Mouse (Mus musculus) right cerebral cortex, postnatal 4 days (tissue): ENCODE data around the gene Chrne.
A peak's percentile ranks its signal among the peaks of the same experiment; 100 is the strongest.

Experiments
- DNase-seq: peaks from one replicate; pipeline ENCODE4 v3.0.0-alpha.2; 2022

The Chrne gene

DNA sequence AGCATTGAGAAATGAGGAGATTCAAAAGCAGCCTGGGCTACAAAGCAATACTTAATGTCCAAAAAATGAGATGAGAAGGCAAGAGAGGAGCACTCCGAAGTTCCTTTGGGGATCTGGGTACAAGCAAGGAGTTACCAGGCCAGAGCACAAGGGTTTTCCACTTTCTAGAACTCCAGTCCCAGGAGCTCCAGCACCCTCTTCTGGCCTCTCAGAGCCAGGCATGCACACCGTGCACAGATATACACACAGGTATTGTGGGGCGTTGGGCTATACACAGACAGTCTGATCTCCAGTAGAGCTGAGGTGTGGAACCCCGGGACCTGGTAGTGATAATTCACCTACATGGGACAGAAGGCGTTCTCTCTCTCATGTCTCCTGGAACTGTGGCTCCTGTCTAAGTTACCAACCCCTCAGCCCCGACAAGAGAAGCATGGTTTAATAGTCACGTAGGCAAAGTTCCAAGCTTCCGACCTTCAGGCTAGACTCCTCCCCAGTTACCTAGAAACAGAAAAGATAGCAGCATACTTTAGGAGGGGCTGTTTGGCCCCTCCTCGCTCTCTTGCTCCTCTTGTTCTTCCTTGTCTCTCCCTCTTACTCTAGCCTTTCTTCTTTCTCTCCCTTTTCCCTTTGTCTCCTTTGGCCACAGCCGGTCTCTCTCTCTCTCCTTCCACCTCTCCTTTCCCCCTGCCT, 4.2 kb upstream of the Chrne start:
- DNase-seq, result no peak

DNA sequence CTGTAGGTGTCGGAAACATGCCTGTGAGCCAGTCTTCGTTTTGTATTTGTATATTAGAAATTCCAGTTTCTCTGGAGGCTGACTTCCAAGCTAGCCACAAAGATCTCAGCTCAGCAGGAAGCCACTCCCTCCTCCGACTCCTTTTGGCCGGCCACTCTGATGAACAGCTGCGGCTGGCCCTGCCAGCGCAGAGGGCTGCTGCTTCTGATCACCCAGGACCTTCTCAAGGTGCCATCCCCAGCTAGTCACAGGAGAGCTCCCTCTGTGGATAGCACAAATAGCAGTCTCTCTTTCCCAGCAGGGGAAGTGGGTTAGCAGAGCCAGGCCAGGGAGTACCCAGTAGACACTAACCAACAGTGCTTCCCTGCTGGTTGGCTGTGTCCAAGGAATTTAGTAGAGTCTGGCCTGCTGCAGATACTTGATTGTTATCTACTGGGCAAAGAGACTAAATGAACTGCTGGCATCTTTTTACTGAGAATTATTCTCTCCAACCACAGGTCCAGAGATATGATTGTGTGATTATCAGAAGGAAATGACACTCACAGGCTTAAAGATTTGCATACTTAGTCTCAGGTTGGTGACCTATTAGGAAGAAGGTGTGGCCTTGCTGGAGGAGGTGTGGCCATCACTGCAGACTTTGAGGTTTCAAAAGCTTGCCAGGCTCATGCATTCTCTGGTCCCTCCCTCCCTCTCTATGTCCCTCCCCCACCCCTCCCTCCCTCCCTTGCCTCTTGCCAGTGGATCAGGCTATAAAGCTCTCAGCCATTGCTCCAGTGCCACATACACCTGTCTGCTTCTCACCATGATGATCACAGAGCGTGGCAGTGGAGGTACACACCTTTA, 3.2 kb upstream of the Chrne start:
- no peak for DNase-seq

DNA sequence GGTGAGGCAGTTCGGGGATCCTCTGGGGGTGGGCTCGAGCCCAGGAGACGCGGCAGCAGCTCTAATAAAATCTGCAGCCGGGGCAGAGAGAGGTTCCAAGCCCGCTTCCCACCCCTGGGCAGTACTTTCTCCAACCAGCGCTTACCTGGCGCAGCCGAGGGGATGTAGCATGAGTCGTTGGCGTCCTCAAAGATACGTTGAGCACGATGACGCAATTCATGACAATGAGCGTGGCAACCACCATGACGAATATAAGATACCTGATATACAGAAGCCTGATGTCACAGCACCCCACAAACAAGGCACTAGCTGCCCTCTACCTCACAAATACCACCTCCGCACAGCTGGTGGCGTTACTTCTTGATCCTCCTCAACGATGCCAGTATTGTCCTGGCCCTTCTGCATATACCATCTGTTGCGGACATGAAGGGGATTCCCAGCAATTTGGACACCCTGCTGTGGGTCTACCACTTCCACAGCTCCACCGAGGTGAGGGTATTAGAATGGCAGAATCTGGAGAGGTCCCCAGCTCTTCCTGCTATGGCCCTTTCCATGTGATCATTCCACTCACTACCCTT, 3.4 kb downstream of the Chrne start, which contains the start of gene 4930544D05Rik:
Gene 4930544D05Rik (plus strand): TSS at position 333 of the 578 bp plus-strand sequence.
- no peak for DNase-seq

DNA sequence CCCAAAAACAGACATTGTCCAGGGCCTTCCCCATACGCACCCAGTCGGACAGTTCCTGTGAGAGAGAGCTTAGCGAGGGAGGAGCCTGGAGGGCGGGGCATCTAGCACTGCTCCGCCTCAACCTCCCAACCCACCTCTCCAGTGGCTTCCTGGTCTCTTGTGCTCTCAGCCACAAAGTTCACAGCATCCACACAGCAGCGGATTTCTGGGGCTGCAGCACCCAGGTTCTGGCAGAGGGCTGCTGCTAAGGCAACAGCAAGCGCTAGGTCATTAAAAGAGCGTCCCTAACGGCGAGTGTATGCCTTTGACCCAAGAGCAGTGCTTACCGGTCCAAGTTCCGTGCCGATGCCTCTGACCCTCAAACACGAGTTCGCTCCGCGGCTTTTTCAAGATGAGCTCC, 3.9 kb downstream of the Chrne start:
- no peak for DNase-seq

DNA sequence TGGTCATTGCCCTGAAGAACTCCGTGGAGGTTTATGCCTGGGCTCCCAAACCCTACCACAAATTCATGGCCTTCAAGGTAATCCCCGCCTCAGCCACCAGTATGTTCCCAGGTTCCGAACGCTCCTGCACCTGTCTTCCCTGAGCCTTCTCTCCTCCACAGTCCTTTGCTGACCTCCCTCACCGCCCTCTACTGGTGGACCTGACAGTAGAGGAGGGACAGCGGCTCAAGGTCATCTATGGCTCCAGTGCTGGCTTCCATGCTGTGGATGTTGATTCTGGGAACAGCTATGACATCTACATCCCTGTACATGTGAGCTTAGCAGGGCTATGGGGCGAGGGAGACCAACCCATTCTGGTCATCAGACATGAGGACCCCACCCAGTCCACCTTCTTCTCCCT, 6.5 kb downstream of the Chrne start:
- DNase-seq, result no peak

DNA sequence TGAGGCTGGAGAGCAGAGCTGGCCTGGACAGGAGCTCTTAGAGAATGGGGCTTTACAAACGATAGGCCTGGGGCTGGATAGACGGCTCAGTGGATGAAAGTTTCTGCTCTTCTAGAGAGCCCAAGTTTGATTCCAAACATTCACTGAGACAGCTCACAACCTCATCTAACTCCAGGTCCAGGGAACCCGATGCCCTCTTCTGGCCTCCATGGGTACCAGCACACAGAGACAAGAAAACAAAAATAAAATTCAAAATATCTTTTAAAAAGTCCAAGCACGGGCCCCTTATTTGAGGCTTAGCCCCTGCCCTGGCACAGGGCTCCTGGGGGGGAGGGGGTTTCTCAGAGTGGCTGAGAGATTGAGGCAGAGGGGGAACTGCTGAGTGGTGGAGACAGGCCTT, 8.3 kb downstream of the Chrne start:
- DNase-seq, result no peak

DNA sequence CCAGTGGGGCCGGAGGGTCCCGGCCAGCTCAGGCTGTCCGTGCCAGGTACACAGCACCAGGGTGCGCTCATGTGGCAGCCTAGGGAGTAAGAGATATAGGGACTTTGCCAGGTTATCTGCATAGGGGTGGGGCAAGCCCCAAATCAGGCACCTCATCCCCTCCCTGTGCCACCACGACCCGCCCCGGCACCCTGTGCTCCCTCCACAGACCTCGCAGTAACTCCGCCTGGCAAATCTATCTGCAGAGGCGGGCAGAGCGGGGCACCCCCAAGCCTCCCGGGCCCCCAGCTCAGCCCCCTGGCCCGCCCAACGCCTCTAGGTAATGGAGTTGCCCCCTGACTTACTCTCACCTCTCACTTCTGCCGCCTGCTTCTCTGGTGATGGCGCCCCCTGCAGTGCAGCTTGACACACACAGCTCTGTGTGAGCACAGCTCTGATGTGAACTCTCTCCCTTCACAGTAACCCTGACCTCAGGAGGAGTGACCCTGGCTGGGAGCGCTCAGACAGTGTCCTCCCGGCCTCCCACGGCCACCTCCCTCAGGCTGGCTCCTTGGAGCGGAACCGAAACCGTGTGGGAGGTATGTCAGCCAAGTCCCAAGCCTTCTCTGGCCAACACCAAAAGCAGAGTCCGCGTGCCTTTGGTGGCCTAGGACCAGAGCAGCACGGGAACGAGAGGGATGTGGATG, 10.5 kb downstream of the Chrne start:
- peak; percentile 45 for DNase-seq

DNA sequence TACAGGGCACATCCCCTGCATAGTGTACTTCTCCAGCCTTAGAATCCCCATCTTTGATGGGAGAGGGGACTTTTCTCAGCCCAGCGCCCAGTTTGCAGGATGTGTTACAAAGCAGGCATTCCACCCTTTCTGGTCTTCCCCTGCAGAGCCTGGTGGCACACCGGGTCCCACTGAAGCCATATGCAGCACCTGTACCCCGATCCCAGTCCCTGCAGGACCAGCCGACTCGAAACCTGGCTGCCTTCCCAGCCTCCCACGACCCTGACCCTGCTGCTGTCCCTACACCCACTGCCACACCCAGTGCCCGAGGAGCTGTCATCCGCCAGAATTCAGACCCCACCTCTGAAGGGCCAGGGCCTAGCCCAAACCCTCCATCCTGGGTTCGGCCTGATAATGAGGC, 11.4 kb downstream of the Chrne start:
- no peak for DNase-seq

DNA sequence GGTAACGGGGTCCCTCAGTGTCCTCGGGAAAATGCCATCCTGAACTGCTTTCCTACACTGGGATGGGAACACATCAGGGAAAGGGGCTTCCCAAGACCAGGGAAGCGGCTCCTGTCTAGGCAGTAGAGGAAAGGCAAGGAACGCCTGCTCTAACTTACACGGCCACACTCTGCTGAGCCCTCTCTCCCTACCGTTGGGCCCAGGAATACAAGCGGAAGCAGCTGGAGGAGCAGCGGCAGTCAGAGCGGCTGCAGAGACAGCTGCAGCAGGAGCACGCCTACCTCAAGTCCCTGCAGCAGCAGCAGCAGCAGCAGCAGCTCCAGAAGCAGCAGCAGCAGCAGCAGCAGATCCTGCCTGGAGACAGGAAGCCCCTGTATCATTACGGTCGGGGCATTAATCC, 12.3 kb downstream of the Chrne start:
- no peak for DNase-seq

DNA sequence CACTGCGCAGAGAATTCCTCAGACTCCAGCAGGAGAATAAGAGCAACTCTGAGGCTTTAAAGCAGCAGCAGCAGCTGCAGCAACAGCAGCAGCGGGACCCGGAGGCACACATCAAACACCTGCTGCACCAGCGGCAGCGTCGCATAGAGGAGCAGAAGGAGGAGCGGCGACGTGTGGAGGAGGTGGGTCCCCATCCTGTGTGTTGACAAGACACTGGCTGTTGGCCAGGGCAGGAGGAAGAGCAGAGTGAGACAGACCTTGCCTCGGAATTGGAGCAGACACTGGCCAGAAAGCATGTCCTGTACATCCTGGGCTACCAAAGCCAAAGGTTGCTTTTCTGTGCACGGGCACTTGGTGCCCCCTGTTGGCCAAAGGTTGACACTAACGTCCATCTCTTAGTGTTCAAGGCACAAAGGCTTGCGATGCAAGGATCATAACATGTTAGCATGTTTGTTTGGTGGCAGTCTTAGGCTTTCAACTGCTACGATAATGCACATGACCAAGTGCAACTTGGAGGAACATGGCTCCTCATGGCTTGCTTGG, 13.9 kb downstream of the Chrne start:
- peak; percentile 65 for DNase-seq

DNA sequence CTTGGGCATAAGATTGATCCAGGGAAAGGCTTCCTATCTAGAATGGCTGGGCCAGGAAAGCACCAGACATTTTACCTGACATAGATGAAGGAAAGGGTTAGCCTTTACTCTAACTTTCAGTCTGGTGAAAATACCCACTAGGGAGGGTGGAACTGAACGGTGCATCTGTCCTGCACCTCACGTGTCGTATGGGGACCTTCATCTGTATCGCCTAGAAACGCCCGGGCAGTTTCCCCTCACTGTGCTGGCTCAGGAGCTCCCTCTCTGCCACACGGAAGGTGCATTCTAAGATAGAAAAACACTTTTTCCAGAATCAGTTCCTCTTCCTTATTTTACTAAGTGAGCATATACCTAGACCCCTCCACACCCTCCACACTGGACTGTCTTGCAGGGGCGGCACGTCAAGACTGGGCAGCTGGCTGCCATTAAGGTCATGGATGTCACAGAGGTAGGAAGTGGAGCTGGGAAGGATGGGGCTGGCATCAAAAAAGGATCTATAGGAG, 20.5 kb downstream of the Chrne start:
- DNase-seq, result no peak

DNA sequence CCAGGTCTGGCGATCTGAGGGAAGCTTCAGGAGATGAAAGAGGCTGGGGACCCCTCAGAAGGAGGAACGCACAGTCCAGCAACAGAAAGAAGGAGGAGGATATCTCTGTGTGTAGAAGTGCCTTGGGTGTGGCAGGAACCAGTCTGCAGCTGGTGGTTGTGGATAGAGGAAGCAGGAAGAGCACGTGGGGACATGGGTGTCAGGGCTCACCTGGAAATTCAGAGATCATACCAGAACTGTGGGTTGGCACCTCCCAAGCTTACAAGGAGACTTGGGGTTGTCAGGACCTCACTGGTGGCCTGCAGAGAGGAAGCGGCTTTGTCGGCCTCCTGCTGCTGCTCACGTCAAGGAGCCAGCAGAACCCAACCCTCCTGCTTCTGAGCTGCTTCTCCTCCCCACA, 21.7 kb downstream of the Chrne start:
- no peak for DNase-seq

DNA sequence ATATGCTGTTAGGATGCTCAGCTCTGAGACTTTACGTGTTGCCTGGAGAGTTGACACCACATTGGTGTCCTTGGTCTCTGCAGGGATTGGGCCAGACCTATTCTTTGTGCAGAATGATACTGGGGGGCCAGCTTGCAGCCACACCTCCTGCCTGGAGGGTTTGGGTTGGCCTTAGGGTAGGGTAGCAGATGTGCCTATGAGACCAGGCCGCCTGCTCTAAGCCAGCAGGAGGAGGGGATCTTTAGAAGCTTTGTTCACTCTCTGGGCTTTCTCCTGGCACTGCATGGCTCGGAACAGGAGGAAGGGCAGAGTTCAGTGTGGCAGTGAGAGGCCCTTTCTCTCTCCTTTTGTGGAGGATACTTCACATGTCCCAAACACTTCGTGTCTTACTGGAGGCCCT, 22.9 kb downstream of the Chrne start:
- no peak for DNase-seq

DNA sequence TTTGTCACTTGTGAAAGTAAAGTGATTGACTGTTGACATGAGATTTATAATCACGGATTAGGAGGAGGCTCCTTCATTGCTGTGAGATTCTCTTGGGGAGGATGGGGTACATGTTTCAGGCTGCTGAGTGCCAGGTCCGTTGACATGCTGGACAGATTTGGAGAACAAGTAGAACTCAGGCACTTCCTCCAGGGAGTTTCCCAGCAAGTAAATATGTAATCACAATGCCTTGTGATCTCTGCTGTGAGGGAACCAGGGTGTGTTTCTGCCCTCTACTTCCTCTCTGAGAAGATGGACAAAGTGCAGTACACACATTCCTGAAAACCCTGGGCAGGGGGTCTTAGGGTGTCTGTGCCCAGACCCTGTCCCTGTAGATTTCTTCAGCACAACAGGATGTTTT, 23.4 kb downstream of the Chrne start:
- DNase-seq, result no peak

DNA sequence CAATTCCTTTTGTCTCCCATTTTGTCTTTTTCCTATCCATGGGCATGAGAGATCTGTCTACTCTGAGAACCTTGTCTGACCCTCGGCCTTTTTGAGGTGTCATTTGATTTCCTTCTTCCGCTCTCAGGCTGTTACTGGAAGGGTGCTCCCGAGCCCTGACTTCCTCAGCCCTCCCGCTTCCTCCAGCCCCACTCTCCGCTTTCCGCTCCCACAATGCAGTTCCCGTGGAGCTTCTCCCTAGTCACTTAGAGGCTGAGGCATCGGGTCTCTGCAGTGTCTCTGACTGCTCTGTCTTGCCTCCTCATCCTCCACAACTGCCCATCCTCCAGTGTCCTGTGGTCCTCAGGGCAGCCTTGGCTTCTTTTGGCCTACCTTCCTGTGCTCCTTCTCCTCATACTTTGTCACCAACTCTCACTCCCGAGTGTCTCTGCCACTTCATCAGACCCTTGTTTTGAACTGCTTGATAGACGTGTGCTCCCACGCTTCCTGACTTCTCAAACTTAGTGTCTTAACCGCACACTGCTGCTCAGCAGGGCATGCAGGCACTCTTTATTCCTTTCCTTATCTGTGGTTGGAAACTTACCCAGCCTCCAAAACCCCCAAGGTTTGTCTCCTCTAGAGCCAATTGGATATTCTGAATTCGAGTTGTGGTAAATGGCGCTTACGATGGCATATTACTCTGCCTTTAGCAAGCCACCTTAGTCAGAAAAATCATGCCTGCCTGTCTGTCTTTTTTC, 24.6 kb downstream of the Chrne start:
- no peak for DNase-seq

DNA sequence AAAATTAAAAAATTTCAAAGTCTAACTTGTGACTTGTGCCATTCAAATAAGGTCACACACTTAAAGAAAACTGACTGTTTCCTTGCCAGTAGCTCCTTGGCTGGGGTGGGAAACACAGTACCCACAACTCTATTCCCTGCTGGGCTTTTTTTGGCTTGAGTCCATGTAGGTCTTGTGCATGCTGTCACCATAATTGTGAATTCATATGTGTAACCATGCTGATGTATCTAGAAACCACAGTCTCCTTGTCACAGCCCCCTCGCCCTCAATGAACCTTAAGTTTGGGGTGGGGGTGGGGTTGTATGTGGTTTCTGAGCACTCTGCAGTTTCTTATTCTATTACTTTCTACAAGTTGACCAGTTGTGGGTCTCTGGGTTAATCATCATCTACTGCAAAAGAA, 27.3 kb downstream of the Chrne start:
- no peak for DNase-seq

DNA sequence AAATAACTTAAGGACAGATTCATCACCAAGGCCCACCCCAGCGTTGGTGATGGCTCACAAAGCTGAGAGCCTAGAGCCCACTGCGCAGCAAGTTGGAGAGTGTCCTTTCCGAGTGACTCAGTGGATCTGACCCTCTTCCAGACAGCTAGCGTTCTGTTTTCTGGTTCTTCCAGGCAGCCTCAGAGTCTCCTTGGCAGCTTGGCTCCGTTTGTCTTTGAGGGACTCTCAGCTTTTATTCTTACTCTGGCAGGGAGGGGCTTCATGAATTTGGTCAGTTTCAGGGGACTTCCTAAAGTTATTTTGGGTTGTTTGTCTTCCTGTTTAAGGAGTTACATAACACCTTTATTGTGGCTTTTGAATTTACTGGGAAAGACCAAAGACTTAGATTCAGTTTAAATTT, 32.1 kb downstream of the Chrne start:
- no peak for DNase-seq

DNA sequence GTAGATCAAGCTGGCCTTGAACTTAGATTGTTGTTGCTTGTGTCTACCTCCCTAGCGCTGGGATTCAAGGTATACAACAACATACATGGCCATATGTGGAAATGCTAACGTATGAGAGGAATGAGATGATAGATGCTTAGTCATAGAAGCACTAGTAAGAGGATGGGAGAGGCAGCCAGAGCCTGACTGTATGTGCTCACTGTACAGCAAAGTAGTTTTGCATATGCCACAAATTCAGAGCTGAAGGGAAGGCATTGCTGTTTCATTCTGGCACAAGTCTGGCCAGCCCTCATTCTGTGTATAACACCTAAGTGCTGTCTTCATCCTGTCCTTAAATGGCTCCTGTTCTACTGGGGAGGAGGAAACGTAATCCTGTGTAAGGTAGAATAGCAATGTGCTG, 32.8 kb downstream of the Chrne start:
- no peak for DNase-seq

DNA sequence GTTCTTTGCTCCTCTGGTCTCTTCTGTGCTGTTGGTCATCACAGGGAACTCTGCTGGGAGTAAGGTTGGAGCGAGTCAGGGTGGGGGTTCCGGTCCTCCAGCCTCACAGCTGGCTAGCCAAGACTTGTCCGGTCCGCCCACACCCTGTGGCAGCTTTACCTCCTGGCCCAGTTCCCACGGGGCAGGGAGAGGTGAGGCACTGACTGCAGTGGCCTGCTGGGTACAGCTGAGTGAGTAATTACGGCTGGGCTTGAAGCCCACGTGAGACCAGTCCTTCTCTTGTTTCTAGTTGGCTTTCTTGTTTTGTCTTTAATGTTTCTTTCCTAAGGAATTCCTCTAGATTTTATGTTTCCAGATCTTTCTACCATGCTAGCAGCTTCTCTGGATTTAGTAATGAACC, 33.6 kb downstream of the Chrne start:
- DNase-seq, result no peak

DNA sequence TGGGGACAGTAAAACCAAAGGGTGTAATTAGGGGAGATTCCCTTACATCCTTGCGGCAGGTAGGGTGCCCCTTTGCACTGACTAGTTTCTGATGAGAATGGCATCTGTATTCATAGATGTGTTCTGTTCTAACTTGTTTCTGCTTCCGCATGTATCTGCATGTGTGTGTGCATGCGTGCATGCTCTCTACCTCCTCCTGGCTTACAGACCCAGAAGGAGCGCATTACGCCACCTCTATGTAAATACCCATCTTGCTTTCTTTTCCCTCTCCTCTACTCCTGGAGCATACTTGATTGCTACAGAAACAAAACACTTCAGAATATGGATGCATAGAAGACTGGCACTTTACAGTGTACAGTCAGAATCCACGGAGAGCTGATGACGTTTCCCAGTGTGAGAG, 35.2 kb downstream of the Chrne start:
- no peak for DNase-seq

DNA sequence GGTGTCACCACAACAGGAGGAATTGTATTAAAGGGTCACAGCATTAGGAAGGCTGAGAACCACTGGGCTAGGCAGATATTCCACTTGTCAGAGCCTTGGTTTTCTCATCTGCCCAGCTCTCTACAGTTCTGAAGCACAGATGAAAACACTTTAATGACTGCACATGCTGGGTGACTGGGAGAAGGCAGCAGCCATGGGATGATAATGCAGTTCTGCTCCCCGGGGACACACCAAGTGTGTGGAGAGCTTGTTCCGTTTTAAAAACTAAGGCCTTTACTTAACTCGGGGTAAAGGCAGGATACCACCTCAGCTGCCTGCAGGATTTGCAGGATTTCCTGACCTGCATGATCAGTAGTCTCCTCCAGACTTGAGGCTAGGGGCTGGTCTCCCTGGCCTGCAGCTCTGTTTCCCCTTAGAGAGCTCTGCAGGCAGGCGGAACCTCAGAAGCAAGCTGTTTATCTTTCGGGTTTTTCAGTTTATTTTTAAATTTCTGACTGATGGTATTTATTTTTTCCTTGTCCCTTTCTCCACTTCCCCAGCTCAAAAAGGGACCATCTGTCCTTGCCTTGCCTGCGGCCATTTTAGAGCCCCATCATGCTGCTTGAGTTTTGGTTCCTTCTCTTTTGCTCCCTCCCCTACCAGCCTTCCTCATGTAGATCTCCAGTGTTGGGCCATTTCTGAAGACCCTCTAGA, 35.8 kb downstream of the Chrne start:
- DNase-seq, result no peak

DNA sequence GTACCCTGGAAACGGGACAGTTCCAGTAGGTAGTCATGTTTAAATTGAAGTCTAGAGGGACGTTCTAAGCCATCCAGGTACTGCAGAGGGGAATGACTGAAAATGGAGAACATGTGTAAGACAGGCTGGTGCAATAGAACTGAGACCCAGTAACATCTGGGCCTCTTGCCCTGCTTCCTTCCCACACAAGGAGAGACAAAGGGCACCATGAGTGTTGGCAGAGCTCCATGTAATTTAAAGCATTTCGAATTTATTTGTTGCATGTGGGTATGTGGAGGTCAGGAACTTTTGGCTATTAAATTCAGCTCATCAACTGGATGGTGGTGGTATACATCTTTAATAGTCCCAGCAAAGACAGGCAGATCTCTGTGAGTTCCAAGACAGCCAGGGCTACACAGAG, 36.8 kb downstream of the Chrne start:
- DNase-seq, result no peak
